Mouse (Mus musculus): ENCODE measurements at regions not wholly inside any gene's neighbourhood (a gene's known extent, or its start where the extent isn't known, plus 50 kb on each side); places are given as distances from the start of the nearest gene placed in this dataset.
"Not testable (repeated sequence)": the region's sequence is repeated elsewhere in the genome, so short reads cannot be mapped to it uniquely, and the experiment has no call there.

GRCm38 (mm10) chr8:4934551-4934950 lies 155.2 kb upstream of the Shcbp1 start:
- Histone ChIP-seq H3K9ac (replicated peaks) (no peak overlapping the region), H3K4me2 (ENCODE audit: low read depth) (no peak overlapping the region), H3K9me3 (ENCODE audit: control insufficient read depth, low read length) (no peaks in the 10 kb centered on the region), H3K4me1 (replicated peaks; ENCODE audit: control insufficient read depth in 2 of 2, insufficient read depth in 2 of 2, low read length in 1 of 2) (no peaks in the 10 kb centered on the region), H3K4me3 (ENCODE audit: insufficient read depth in 1 of 2, low read depth in 2 of 2, low read length in 2 of 2) (no peak overlapping the region), H3K27ac (no peak overlapping the region), H3K27me3 (ENCODE audit: control insufficient read depth, insufficient read depth, low read length) (no peaks in the 10 kb centered on the region), H3K36me3 (replicated peaks; ENCODE audit: control insufficient read depth, insufficient read depth, low read depth) (no peaks in the 10 kb centered on the region)
- TF ChIP-seq EP300 (IDR thresholded peaks at IDR 0.05; ENCODE audit: low read depth) = no peak
- no peak for TF ChIP-seq CTCF (IDR thresholded peaks at IDR 0.05; ENCODE audit: low read depth)
- ATAC-seq (ENCODE audit: insufficient read depth) (no peak), DNase-seq (ENCODE audit: low read depth in 3 of 3, low spot score in 3 of 3) (no peak)

GRCm38 (mm10) chr8:4934035-4934434 lies 154.7 kb upstream of the Shcbp1 start:
- no peak overlapping the region for H3K9ac ChIP-seq (replicated peaks)
- H3K27ac ChIP-seq = no peak overlapping the region
- no peak overlapping the region for H3K4me2 ChIP-seq (ENCODE audit: low read depth)
- no peak for ATAC-seq (ENCODE audit: insufficient read depth)
- TF ChIP-seq CTCF (IDR thresholded peaks at IDR 0.05; ENCODE audit: low read depth) = no peak
- TF ChIP-seq EP300 (IDR thresholded peaks at IDR 0.05; ENCODE audit: low read depth) = no peak
- WGBS (ENCODE audit: insufficient replicate concordance) = 41% methylated on average over 2 of the region's 2 CpGs
- no peak for DNase-seq (ENCODE audit: low read depth in 3 of 3, low spot score in 3 of 3)
- H3K4me1 ChIP-seq (replicated peaks; ENCODE audit: control insufficient read depth in 2 of 2, insufficient read depth in 2 of 2, low read length in 1 of 2) = no peaks in the 10 kb centered on the region
- H3K4me3 ChIP-seq (ENCODE audit: insufficient read depth in 1 of 2, low read depth in 2 of 2, low read length in 2 of 2) = no peak overlapping the region
- no peaks in the 10 kb centered on the region for H3K27me3 ChIP-seq (ENCODE audit: control insufficient read depth, insufficient read depth, low read length)
- no peaks in the 10 kb centered on the region for H3K36me3 ChIP-seq (replicated peaks; ENCODE audit: control insufficient read depth, insufficient read depth, low read depth)
- no peaks in the 10 kb centered on the region for H3K9me3 ChIP-seq (ENCODE audit: control insufficient read depth, low read length)

GRCm38 (mm10) chr8:4916447-4916846 lies 137.1 kb upstream of the Shcbp1 start:
- H3K27me3 ChIP-seq (ENCODE audit: control insufficient read depth, insufficient read depth, low read length) = no peaks in the 10 kb centered on the region
- H3K4me3 ChIP-seq (ENCODE audit: insufficient read depth in 1 of 2, low read depth in 2 of 2, low read length in 2 of 2) = no peak overlapping the region
- H3K4me1 ChIP-seq (replicated peaks; ENCODE audit: control insufficient read depth in 2 of 2, insufficient read depth in 2 of 2, low read length in 1 of 2) = no peaks in the 10 kb centered on the region
- no peak for ATAC-seq (ENCODE audit: insufficient read depth)
- H3K9me3 ChIP-seq (ENCODE audit: control insufficient read depth, low read length) = no peaks in the 10 kb centered on the region
- no peak overlapping the region for H3K27ac ChIP-seq
- DNase-seq (ENCODE audit: low read depth in 3 of 3, low spot score in 3 of 3) = no peak
- no peak overlapping the region for H3K4me2 ChIP-seq (ENCODE audit: low read depth)
- H3K9ac ChIP-seq (replicated peaks) = no peak overlapping the region
- no peaks in the 10 kb centered on the region for H3K36me3 ChIP-seq (replicated peaks; ENCODE audit: control insufficient read depth, insufficient read depth, low read depth)
- TF ChIP-seq EP300 (IDR thresholded peaks at IDR 0.05; ENCODE audit: low read depth) = no peak
- TF ChIP-seq CTCF (IDR thresholded peaks at IDR 0.05; ENCODE audit: low read depth) = no peak

- 45% methylated on average over 2 of the region's 2 CpGs for WGBS (ENCODE audit: insufficient replicate concordance)
- DNase-seq (ENCODE audit: low read depth in 3 of 3, low spot score in 3 of 3) = no peak
Measured at GRCm38 (mm10) chr8:4895046-4895445, 115.7 kb upstream of the Shcbp1 start.

GRCm38 (mm10) chr8:4868761-4869160 lies 89.4 kb upstream of the Shcbp1 start:
- ATAC-seq (ENCODE audit: insufficient read depth); DNase-seq (ENCODE audit: low read depth in 3 of 3, low spot score in 3 of 3); H3K27me3 ChIP-seq (ENCODE audit: control insufficient read depth, insufficient read depth, low read length); H3K27ac ChIP-seq; H3K4me2 ChIP-seq (ENCODE audit: low read depth); H3K9ac ChIP-seq (replicated peaks); H3K4me3 ChIP-seq (ENCODE audit: insufficient read depth in 1 of 2, low read depth in 2 of 2, low read length in 2 of 2); H3K9me3 ChIP-seq (ENCODE audit: control insufficient read depth, low read length); H3K36me3 ChIP-seq (replicated peaks; ENCODE audit: control insufficient read depth, insufficient read depth, low read depth); H3K4me1 ChIP-seq (replicated peaks; ENCODE audit: control insufficient read depth in 2 of 2, insufficient read depth in 2 of 2, low read length in 1 of 2): not testable (repeated sequence)
- WGBS (ENCODE audit: insufficient replicate concordance) = 79% methylated on average over 7 of the region's 7 CpGs
- 0 out of 2 replicates have a peak, but pooled peaks have one; percentile 21 for TF ChIP-seq CTCF (IDR thresholded peaks at IDR 0.05; ENCODE audit: low read depth)

More at GRCm38 (mm10) chr8:4895046-4895445, 115.7 kb upstream of the Shcbp1 start:
- no peak overlapping the region for H3K9ac ChIP-seq (replicated peaks)
- H3K4me2 ChIP-seq (ENCODE audit: low read depth) = no peak overlapping the region
- H3K4me3 ChIP-seq (ENCODE audit: insufficient read depth in 1 of 2, low read depth in 2 of 2, low read length in 2 of 2) = no peak overlapping the region
- H3K4me1 ChIP-seq (replicated peaks; ENCODE audit: control insufficient read depth in 2 of 2, insufficient read depth in 2 of 2, low read length in 1 of 2) = no peaks in the 10 kb centered on the region
- H3K27me3 ChIP-seq (ENCODE audit: control insufficient read depth, insufficient read depth, low read length) = no peaks in the 10 kb centered on the region
- no peak overlapping the region for H3K27ac ChIP-seq
- TF ChIP-seq CTCF (IDR thresholded peaks at IDR 0.05; ENCODE audit: low read depth) (no peak), EP300 (IDR thresholded peaks at IDR 0.05; ENCODE audit: low read depth) (no peak)
- no peaks in the 10 kb centered on the region for H3K36me3 ChIP-seq (replicated peaks; ENCODE audit: control insufficient read depth, insufficient read depth, low read depth)
- H3K9me3 ChIP-seq (ENCODE audit: control insufficient read depth, low read length) = no peaks in the 10 kb centered on the region
- no peak for ATAC-seq (ENCODE audit: insufficient read depth)
